Mouse (Mus musculus) lung, postnatal 0 days (tissue): ENCODE measurements around the gene Rgs3. TPM values are rescaled to one million over a fixed set of nuclear protein-coding genes. Genes with fewer than 3 reads are reported as not detected.
A peak's percentile ranks its signal among the peaks of the same experiment; 100 is the strongest.

Experiments used
- ATAC-seq: fragments of 200-750 bp; cut with Nextera tagmentation; 2 replicates; pipeline ENCODE4 v1.8.0; 2017; ENCODE audit warnings: moderate library complexity
- DNase-seq: peaks from one replicate; pipeline ENCODE4 v3.0.0-alpha.2; 2016; ENCODE audit warnings: low spot score
- H3K27ac ChIP-seq: fragments of 300-500 bp; sonication (generic); 2 replicates; pipeline ENCODE4 v1.5.1; 2014; ENCODE audit warnings: antibody characterized with exemption, mild to moderate bottlenecking, low read length, mixed read lengths
- H3K27me3 ChIP-seq: fragments of 300-500 bp; sonication (generic); replicated peaks from 2 replicates; pipeline ENCODE4 v1.6.1; 2014; ENCODE audit warnings: low read length, mixed read lengths; ENCODE audit not compliant: insufficient read depth
- H3K36me3 ChIP-seq: fragments of 300-500 bp; sonication (generic); 2 replicates; pipeline ENCODE4 v1.6.1; 2014; ENCODE audit warnings: low read length, mixed read lengths; ENCODE audit not compliant: insufficient read depth
- H3K4me1 ChIP-seq: fragments of 300-500 bp; sonication (generic); 2 replicates; pipeline ENCODE4 v1.6.1; 2014; ENCODE audit warnings: antibody characterized with exemption, low read depth, low read length, mixed read lengths; ENCODE audit not compliant: insufficient read depth
- H3K4me2 ChIP-seq: fragments of 300-500 bp; sonication (generic); replicated peaks from 2 replicates; pipeline ENCODE4 v1.6.1; 2014; ENCODE audit warnings: low read depth, mild to moderate bottlenecking, low read length, moderate library complexity, mixed read lengths
- H3K4me3 ChIP-seq: fragments of 300-500 bp; sonication (generic); 2 replicates; pipeline ENCODE4 v1.5.1; 2014; ENCODE audit warnings: low read depth, low read length
- H3K9ac ChIP-seq: fragments of 300-500 bp; sonication (generic); replicated peaks from 2 replicates; pipeline ENCODE4 v1.6.1; 2014; ENCODE audit warnings: low read depth, mild to moderate bottlenecking
- H3K9me3 ChIP-seq: fragments of 300-500 bp; sonication (generic); 2 replicates; pipeline ENCODE4 v1.6.1; 2016; ENCODE audit warnings: low read length, mixed read lengths
- CTCF ChIP-seq: IDR thresholded peaks from 2 replicates; pipeline ENCODE4 v1.5.1; 2016; ENCODE audit warnings: antibody characterized with exemption, mild to moderate bottlenecking
- EP300 ChIP-seq: IDR thresholded peaks from 2 replicates; pipeline ENCODE4 v1.6.1; 2016; ENCODE audit warnings: antibody characterized with exemption, mild to moderate bottlenecking, control low read depth
- WGBS: fragments of 180-500 bp; shearing (Covaris S2); extraction: QIAGEN DNeasy Blood & Tissue Kit; methylation state at CpG from one replicate; pipeline ENCODE4 v1.1.7; 2014; 5-methylcytosine and 5-hydroxymethylcytosine counted together
- polyA plus RNA-seq: library from polyadenylated mRNA; unstranded; fragments of >200 nt; fragmentation: Nextera tagmentation; extraction: Ambion mirVana; gene quantifications from 2 replicates; pipeline ENCODE4 v1.2.1, GENCODE M21; 2015

Gene Rgs3
- polyA plus RNA-seq, 1 experiment from 2014 or later: 63.7 TPM

GRCm38 (mm10) chr4:62604094-62604493, 44.4 kb downstream of the Rgs3 start:
- TF ChIP-seq CTCF (no peak), EP300 (0 out of 2 replicates have a peak, but pooled peaks have one; percentile 12)
- no peak overlapping the region for H3K9ac ChIP-seq
- H3K4me2 ChIP-seq: no peak overlapping the region
- DNase-seq: no peak
- peak; percentile 49; the same call in 1 of the 2 replicates for ATAC-seq
- H3K4me1 ChIP-seq: peaks cover 6% of the 10 kb centered on the region
- H3K4me3 ChIP-seq: no peak overlapping the region
- 51% methylated on average over 4 of the region's 4 CpGs for WGBS
- no peaks in the 10 kb centered on the region for H3K9me3 ChIP-seq
- H3K36me3 ChIP-seq: no peaks in the 10 kb centered on the region
- no peak overlapping the region for H3K27ac ChIP-seq
- H3K27me3 ChIP-seq: no peaks in the 10 kb centered on the region

GRCm38 (mm10) chr4:62605856-62606541, 46.4 kb downstream of the Rgs3 start:
- TF ChIP-seq CTCF (no peak), EP300 (no peak)
- H3K27me3 ChIP-seq: no peaks in the 10 kb centered on the region
- ATAC-seq (no peak), DNase-seq (no peak)
- H3K9ac ChIP-seq: no peak overlapping the region
- no peak overlapping the region for H3K4me2 ChIP-seq
- 81% methylated on average over 9 of the region's 9 CpGs for WGBS
- no peak overlapping the region for H3K27ac ChIP-seq
- H3K36me3 ChIP-seq: no peaks in the 10 kb centered on the region
- H3K4me1 ChIP-seq: peaks cover 6% of the 10 kb centered on the region
- no peaks in the 10 kb centered on the region for H3K9me3 ChIP-seq
- no peak overlapping the region for H3K4me3 ChIP-seq

GRCm38 (mm10) chr4:62606542-62606882, 46.9 kb downstream of the Rgs3 start:
- no peaks in the 10 kb centered on the region for H3K27me3 ChIP-seq
- no peak for DNase-seq

GRCm38 (mm10) chr4:62606905-62607304, 47.3 kb downstream of the Rgs3 start:
- DNase-seq (no peak), ATAC-seq (peak; percentile 50; the same call in 1 of the 2 replicates)
- no peaks in the 10 kb centered on the region for H3K9me3 ChIP-seq
- H3K27ac ChIP-seq: no peak overlapping the region
- 67% methylated on average over 7 of the region's 7 CpGs for WGBS
- no peak for TF ChIP-seq CTCF
- TF ChIP-seq EP300: no peak
- no peaks in the 10 kb centered on the region for H3K36me3 ChIP-seq
- peaks cover 6% of the 10 kb centered on the region for H3K4me1 ChIP-seq
- H3K9ac ChIP-seq: no peak overlapping the region
- no peaks in the 10 kb centered on the region for H3K27me3 ChIP-seq
- no peak overlapping the region for H3K4me3 ChIP-seq
- H3K4me2 ChIP-seq: no peak overlapping the region

More at GRCm38 (mm10) chr4:62606542-62606882, 46.9 kb downstream of the Rgs3 start:
- H3K4me1 ChIP-seq: peaks cover 6% of the 10 kb centered on the region
- no peak overlapping the region for H3K9ac ChIP-seq
- no peak overlapping the region for H3K27ac ChIP-seq
- peak; percentile 39 for ATAC-seq
- TF ChIP-seq EP300: no peak
- H3K4me3 ChIP-seq: no peak overlapping the region
- 33% methylated on average over 7 of the region's 7 CpGs for WGBS
- no peaks in the 10 kb centered on the region for H3K36me3 ChIP-seq
- H3K9me3 ChIP-seq: no peaks in the 10 kb centered on the region
- H3K4me2 ChIP-seq: no peak overlapping the region

GRCm38 (mm10) chr4:62607345-62607744, 47.7 kb downstream of the Rgs3 start:
- Histone ChIP-seq H3K36me3 (no peaks in the 10 kb centered on the region), H3K4me1 (peaks cover 6% of the 10 kb centered on the region), H3K27me3 (no peaks in the 10 kb centered on the region), H3K4me3 (no peak overlapping the region), H3K27ac (no peak overlapping the region), H3K9ac (no peak overlapping the region), H3K9me3 (no peaks in the 10 kb centered on the region), H3K4me2 (no peak overlapping the region)
- TF ChIP-seq CTCF (peak; percentile 53), EP300 (no peak)
- ATAC-seq: peak; percentile 27; the same call in 1 of the 2 replicates
- peak; percentile 43 for DNase-seq
- WGBS: 54% methylated on average over 9 of the region's 9 CpGs

GRCm38 (mm10) chr4:62607805-62608204, 48.2 kb downstream of the Rgs3 start:
- 75% methylated on average over 6 of the region's 6 CpGs for WGBS

More at GRCm38 (mm10) chr4:62607805-62608204, 48.2 kb downstream of the Rgs3 start:
- Histone ChIP-seq H3K9me3 (no peaks in the 10 kb centered on the region), H3K4me2 (no peak overlapping the region), H3K9ac (no peak overlapping the region), H3K4me3 (no peak overlapping the region), H3K4me1 (peaks cover 6% of the 10 kb centered on the region), H3K27me3 (no peaks in the 10 kb centered on the region), H3K36me3 (no peaks in the 10 kb centered on the region), H3K27ac (no peak overlapping the region)
- DNase-seq (no peak), ATAC-seq (no peak)
- TF ChIP-seq EP300: no peak
- TF ChIP-seq CTCF: no peak
